Mouse (Mus musculus): Measurements from ENCODE around the gene Drosha. TPM values are rescaled to one million over a fixed set of nuclear protein-coding genes. Genes with fewer than 3 reads are reported as not detected.

The Drosha gene
- polyA plus RNA-seq, 1 experiment from 2014 or later = 53.6 TPM

DNA sequence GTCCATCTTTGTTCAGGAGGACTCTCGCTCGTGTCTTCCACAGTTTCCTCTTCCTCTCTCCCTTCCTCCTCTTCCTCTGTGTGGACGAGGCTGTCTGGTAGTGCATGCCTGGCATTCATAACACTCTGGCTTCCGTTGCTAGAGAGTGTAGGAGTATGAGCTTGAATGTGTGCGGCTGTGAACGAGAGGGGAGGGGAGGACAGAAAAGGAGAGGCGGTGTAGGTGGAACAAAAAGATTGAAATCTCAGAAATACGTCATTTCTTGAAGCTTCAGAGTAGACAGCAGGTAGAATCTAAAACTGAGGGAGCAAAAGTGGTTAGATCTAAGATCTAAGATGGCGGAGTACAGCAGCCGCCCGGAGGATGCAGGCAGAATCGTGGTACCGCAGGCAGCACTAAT lies 70.8 kb downstream of the Drosha start:
- Histone ChIP-seq H3K36me3 (replicated peaks; ENCODE audit: control insufficient read depth, insufficient read depth) (peaks cover 75% of the 10 kb centered on the region), H3K9ac (no peak overlapping the region), H3K4me2 (replicated peaks) (no peak overlapping the region), H3K27ac (no peak overlapping the region), H3K9me3 (ENCODE audit: control insufficient read depth, low read length) (no peaks in the 10 kb centered on the region), H3K4me1 (replicated peaks; ENCODE audit: control insufficient read depth, insufficient read depth, low read length) (no peaks in the 10 kb centered on the region), H3K27me3 (ENCODE audit: control insufficient read depth, insufficient read depth, low read length) (no peaks in the 10 kb centered on the region), H3K4me3 (replicated peaks; ENCODE audit: low read length) (no peak overlapping the region)
- ATAC-seq (ENCODE audit: low FRiP score) (no peak), DNase-seq (ENCODE audit: low spot score) (no peak)
- WGBS = 94% methylated on average over 13 of the region's 13 CpGs

GRCm38 (mm10) chr15:12896022-12897009 lies 71.7 kb downstream of the Drosha start:
- H3K4me1 ChIP-seq (replicated peaks; ENCODE audit: control insufficient read depth, insufficient read depth, low read length) = no peaks in the 10 kb centered on the region
- ATAC-seq (ENCODE audit: low FRiP score) (no peak), DNase-seq (ENCODE audit: low spot score) (no peak)
- H3K36me3 ChIP-seq (replicated peaks; ENCODE audit: control insufficient read depth, insufficient read depth) = peaks cover 76% of the 10 kb centered on the region
- no peak overlapping the region for H3K4me2 ChIP-seq (replicated peaks)
- no peaks in the 10 kb centered on the region for H3K9me3 ChIP-seq (ENCODE audit: control insufficient read depth, low read length)
- H3K27me3 ChIP-seq (ENCODE audit: control insufficient read depth, insufficient read depth, low read length) = no peaks in the 10 kb centered on the region
- no peak overlapping the region for H3K27ac ChIP-seq
- no peak overlapping the region for H3K4me3 ChIP-seq (replicated peaks; ENCODE audit: low read length)
- WGBS = 97% methylated on average over 18 of the region's 18 CpGs
- H3K9ac ChIP-seq = no peak overlapping the region

- no peaks in the 10 kb centered on the region for H3K4me1 ChIP-seq (replicated peaks; ENCODE audit: control insufficient read depth, insufficient read depth, low read length)
- 95% methylated on average over 8 of the region's 8 CpGs for WGBS
These were observed 73.2 kb downstream of the Drosha start for GRCm38 (mm10) chr15:12897831-12898230.

DNA sequence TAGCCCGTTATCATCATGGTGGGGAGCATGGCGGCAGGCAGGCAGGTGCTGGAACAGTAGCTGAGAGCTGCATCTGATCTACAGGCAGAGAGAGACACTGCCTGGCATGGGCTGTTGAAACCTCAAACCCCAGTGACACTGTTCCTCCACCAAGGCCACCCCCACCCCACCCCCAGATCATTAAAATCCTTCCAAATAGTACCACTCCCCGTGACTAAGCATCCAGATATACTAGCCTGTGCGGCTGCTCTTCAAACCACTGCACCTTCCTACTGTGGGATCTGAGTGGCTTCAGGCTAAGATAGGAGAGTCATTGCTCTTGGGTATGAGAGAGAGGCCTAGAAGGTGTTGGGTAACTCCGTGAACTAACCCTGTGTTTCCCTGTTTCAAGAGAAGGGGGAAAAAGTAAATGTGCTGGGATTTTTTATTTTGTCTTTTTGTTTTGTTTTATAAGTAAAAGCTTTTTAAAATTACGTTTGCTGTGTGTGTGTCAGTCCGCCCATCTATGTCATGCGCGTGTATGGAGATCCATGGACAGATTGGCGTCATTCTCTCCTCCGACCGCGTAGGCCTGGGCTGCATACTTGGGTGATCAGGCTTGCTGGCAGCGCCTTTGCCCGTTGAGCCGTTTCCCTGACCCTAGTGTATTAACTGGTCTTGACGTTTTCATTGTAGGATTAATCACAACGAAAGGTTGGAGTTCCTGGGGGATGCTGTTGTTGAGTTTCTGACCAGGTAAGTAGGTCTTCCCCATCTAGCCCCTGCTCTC lies 76.0 kb downstream of the Drosha start:
- H3K4me1 ChIP-seq (replicated peaks; ENCODE audit: control insufficient read depth, insufficient read depth, low read length) = no peaks in the 10 kb centered on the region
- DNase-seq (ENCODE audit: low spot score) = no peak
- WGBS = 93% methylated on average over 18 of the region's 18 CpGs
- no peak overlapping the region for H3K9ac ChIP-seq
- H3K9me3 ChIP-seq (ENCODE audit: control insufficient read depth, low read length) = no peaks in the 10 kb centered on the region
- H3K27ac ChIP-seq = no peak overlapping the region
- no peak overlapping the region for H3K4me3 ChIP-seq (replicated peaks; ENCODE audit: low read length)
- H3K4me2 ChIP-seq (replicated peaks) = no peak overlapping the region
- no peaks in the 10 kb centered on the region for H3K27me3 ChIP-seq (ENCODE audit: control insufficient read depth, insufficient read depth, low read length)
- H3K36me3 ChIP-seq (replicated peaks; ENCODE audit: control insufficient read depth, insufficient read depth) = peaks cover 83% of the 10 kb centered on the region
- ATAC-seq (ENCODE audit: low FRiP score) = no peak

More at GRCm38 (mm10) chr15:12897831-12898230, 73.2 kb downstream of the Drosha start:
- DNase-seq (ENCODE audit: low spot score) (no peak), ATAC-seq (ENCODE audit: low FRiP score) (no peak)
- Histone ChIP-seq H3K4me3 (replicated peaks; ENCODE audit: low read length) (no peak overlapping the region), H3K27me3 (ENCODE audit: control insufficient read depth, insufficient read depth, low read length) (no peaks in the 10 kb centered on the region), H3K9me3 (ENCODE audit: control insufficient read depth, low read length) (no peaks in the 10 kb centered on the region), H3K27ac (no peak overlapping the region), H3K9ac (no peak overlapping the region), H3K4me2 (replicated peaks) (no peak overlapping the region), H3K36me3 (replicated peaks; ENCODE audit: control insufficient read depth, insufficient read depth) (peaks cover 83% of the 10 kb centered on the region)

DNA sequence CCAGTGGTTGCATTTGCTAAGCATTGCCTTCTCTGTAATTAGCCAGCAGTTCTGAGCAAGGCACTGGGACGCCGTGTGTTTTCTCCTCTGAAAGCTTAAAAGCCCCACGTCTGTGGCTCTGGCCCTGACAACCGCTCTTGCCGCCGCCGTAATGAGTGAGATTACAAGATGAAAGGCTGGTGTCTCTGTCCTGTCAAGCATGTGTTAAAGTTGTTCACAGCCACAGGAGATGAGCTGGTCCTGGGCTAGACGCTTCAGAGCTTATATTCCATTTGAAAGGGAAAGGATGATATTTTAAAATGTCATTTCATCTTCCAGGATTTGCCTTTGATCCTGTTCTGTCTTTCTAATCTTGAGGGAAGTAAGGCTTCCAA lies 76.6 kb downstream of the Drosha start:
- Histone ChIP-seq H3K4me1 (replicated peaks; ENCODE audit: control insufficient read depth, insufficient read depth, low read length) (no peaks in the 10 kb centered on the region), H3K36me3 (replicated peaks; ENCODE audit: control insufficient read depth, insufficient read depth) (peaks cover 82% of the 10 kb centered on the region), H3K4me3 (replicated peaks; ENCODE audit: low read length) (no peak overlapping the region), H3K9me3 (ENCODE audit: control insufficient read depth, low read length) (no peaks in the 10 kb centered on the region), H3K27me3 (ENCODE audit: control insufficient read depth, insufficient read depth, low read length) (no peaks in the 10 kb centered on the region), H3K4me2 (replicated peaks) (no peak overlapping the region), H3K9ac (no peak overlapping the region), H3K27ac (no peak overlapping the region)
- WGBS = 88% methylated on average over 8 of the region's 8 CpGs
- DNase-seq (ENCODE audit: low spot score) (no peak), ATAC-seq (ENCODE audit: low FRiP score) (no peak)

DNA sequence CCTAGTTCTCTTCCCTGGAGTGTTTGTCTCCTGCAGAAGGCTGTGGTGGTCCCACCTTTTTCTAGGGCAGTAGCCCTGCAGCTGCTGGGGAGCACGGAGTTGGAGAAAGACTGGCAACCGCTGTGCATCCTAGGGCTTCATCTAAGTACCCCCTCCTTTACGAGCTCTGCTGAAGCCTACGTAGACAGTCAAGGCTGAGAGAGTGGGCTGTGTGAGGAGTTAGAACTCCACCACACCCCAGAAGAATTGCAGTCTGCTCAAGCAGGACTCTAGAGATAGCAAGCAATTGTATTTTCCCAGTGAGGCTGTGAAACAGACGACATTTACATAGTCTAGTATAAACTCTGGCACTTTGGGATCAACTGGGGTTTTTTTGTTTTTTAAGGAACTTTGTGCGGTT lies 79.8 kb downstream of the Drosha start:
- Histone ChIP-seq H3K9ac (no peak overlapping the region), H3K36me3 (replicated peaks; ENCODE audit: control insufficient read depth, insufficient read depth) (peaks cover 75% of the 10 kb centered on the region), H3K4me1 (replicated peaks; ENCODE audit: control insufficient read depth, insufficient read depth, low read length) (no peaks in the 10 kb centered on the region), H3K27me3 (ENCODE audit: control insufficient read depth, insufficient read depth, low read length) (no peaks in the 10 kb centered on the region), H3K4me3 (replicated peaks; ENCODE audit: low read length) (no peak overlapping the region), H3K9me3 (ENCODE audit: control insufficient read depth, low read length) (no peaks in the 10 kb centered on the region), H3K4me2 (replicated peaks) (no peak overlapping the region), H3K27ac (no peak overlapping the region)
- DNase-seq (ENCODE audit: low spot score) (no peak), ATAC-seq (ENCODE audit: low FRiP score) (no peak)
- whole genome bisulfite sequencing = 92% methylated on average over 6 of the region's 6 CpGs

DNA sequence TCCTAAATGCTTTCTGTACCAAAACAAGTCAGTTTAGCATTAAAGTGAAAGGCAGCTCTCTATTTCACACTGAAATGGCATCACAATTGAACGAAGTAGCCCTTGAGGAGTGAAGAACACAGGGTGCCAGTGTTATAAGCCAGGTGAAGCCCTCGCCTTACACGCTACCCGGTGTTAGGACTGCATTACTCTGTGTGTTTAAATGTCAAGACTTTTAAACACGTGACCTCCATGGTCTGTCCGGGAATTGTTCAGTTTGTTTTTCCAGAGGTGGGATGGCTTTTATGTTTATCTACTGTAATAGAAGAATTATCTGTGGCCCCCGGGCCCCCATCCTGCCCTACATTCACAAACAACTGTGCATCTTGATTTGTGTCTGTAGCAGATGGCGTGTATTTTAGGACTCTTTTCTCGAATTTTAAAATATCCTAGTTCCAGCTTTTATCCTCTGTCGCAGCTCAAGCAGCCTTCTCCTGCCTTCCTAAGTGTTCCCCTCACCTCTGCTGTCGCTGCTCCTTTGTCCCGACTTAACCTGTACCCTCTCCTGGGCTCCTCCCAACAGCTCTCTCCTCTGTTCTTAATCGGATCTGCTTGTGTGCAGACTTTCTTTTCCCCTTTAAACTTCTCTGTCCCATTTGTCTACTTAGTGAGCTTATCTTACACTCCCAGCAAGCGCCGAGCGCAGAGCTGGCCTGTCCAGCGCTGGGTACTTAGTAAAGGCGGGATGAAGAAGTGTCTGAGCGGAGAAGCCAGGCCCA lies 83.5 kb downstream of the Drosha start:
- no peak for DNase-seq (ENCODE audit: low spot score)
- no peak for ATAC-seq (ENCODE audit: low FRiP score)
- 90% methylated on average over 19 of the region's 19 CpGs for WGBS
- Histone ChIP-seq H3K4me3 (replicated peaks; ENCODE audit: low read length) (no peak overlapping the region), H3K27me3 (ENCODE audit: control insufficient read depth, insufficient read depth, low read length) (no peaks in the 10 kb centered on the region), H3K4me1 (replicated peaks; ENCODE audit: control insufficient read depth, insufficient read depth, low read length) (no peaks in the 10 kb centered on the region), H3K36me3 (replicated peaks; ENCODE audit: control insufficient read depth, insufficient read depth) (peaks cover 59% of the 10 kb centered on the region), H3K27ac (no peak overlapping the region), H3K9me3 (ENCODE audit: control insufficient read depth, low read length) (no peaks in the 10 kb centered on the region), H3K9ac (no peak overlapping the region), H3K4me2 (replicated peaks) (no peak overlapping the region)

DNA sequence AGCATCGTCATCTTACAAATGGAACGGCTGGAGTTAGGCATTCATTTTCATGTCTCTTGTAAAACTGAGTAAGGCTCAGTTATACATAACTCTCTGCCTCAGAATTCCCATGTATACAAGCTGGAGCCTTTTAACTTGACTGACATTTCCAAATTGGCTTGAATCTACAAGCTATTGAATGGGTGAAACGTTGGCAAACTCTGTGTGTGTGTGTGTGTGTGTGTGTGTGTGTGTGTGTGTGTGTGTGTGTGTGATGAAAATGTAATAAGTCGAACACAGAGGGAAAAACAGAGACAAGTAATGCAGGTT lies 84.1 kb downstream of the Drosha start:
- no peaks in the 10 kb centered on the region for H3K27me3 ChIP-seq (ENCODE audit: control insufficient read depth, insufficient read depth, low read length)
- H3K4me3 ChIP-seq (replicated peaks; ENCODE audit: low read length) = no peak overlapping the region
- no peak overlapping the region for H3K9ac ChIP-seq
- no peaks in the 10 kb centered on the region for H3K4me1 ChIP-seq (replicated peaks; ENCODE audit: control insufficient read depth, insufficient read depth, low read length)
- no peak overlapping the region for H3K4me2 ChIP-seq (replicated peaks)
- WGBS = 77% methylated on average over 4 of the region's 4 CpGs
- no peaks in the 10 kb centered on the region for H3K9me3 ChIP-seq (ENCODE audit: control insufficient read depth, low read length)
- DNase-seq (ENCODE audit: low spot score) (no peak), ATAC-seq (ENCODE audit: low FRiP score) (no peak)
- H3K36me3 ChIP-seq (replicated peaks; ENCODE audit: control insufficient read depth, insufficient read depth) = peaks cover 58% of the 10 kb centered on the region
- H3K27ac ChIP-seq = no peak overlapping the region

DNA sequence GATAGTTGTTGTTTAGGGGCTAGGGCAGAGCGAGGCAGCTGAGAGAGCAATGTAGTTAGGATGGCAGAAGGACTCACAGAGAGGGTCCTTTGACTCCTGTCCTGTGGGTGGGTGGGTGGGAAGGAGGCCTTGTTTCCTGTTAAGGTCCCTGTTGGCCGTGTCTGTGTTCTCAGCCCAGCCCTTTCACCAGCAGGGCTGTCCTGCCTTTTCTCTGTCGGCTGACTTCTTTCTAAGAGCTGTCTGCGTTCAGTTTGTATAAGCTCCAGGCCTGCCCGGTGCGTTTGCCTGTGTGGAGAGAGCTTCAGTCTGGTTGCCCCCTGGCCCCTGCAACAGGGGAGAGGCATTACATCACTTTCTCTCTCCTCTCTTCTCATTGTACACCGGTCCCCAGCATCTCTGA lies 84.6 kb downstream of the Drosha start:
- Histone ChIP-seq H3K4me2 (replicated peaks) (no peak overlapping the region), H3K9me3 (ENCODE audit: control insufficient read depth, low read length) (no peaks in the 10 kb centered on the region), H3K9ac (no peak overlapping the region), H3K4me3 (replicated peaks; ENCODE audit: low read length) (no peak overlapping the region), H3K36me3 (replicated peaks; ENCODE audit: control insufficient read depth, insufficient read depth) (peaks cover 58% of the 10 kb centered on the region), H3K27me3 (ENCODE audit: control insufficient read depth, insufficient read depth, low read length) (no peaks in the 10 kb centered on the region), H3K27ac (no peak overlapping the region), H3K4me1 (replicated peaks; ENCODE audit: control insufficient read depth, insufficient read depth, low read length) (no peaks in the 10 kb centered on the region)
- 69% methylated on average over 7 of the region's 7 CpGs for WGBS
- no peak for ATAC-seq (ENCODE audit: low FRiP score)
- no peak for DNase-seq (ENCODE audit: low spot score)

Data from hindbrain, embryonic 14.5 days (tissue).